Mouse (Mus musculus) bone marrow, adult 2 months (tissue): Measurements from ENCODE around the gene Slc9a1.

Experiments used
- CTCF ChIP-seq: fragments of 200-500 bp; IDR thresholded peaks from 2 replicates; pipeline ENCODE4 v1.5.1; 2011; ENCODE audit warnings: low read length, control low read depth; ENCODE audit not compliant: control insufficient read depth, insufficient read depth
- POLR2A ChIP-seq: fragments of 200-500 bp; IDR thresholded peaks from 2 replicates; pipeline ENCODE4 v1.6.1; 2011; ENCODE audit warnings: low read depth, mild to moderate bottlenecking, control low read depth, low read length, borderline replicate concordance; ENCODE audit not compliant: control insufficient read depth

DNA sequence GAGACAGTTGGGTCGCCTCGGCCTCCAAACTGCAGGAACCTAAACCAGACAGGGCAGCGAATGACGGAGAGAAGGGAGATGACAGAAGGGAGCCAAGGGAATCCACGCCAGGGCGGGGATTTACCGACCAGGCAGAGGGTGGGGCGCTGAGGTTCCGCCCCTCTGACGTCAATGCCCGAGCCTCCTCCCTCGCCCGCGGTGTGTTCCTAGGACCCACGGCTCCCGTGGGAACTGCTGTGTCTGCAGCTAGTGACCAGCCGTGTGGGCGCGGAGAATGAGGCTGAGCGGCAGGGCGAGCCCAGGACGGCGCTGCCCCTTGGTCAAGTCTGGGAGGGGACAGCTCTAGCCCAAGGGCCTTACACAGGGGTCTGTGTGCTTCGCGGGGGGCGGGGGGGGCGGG, 98.6 kb downstream of the Slc9a1 start:
- TF ChIP-seq CTCF (no peak), POLR2A (no peak)
